Mouse (Mus musculus) myocyte (in vitro differentiated cells): ENCODE data around the gene Mfsd14b. TPM values are rescaled to one million over a fixed set of nuclear protein-coding genes. Genes with fewer than 3 reads are reported as not detected.
A peak's percentile ranks its signal among the peaks of the same experiment; 100 is the strongest.

ENCODE experiments used
- H3K27me3 ChIP-seq: one replicate; pipeline ENCODE4 v1.6.1; 2011; ENCODE audit not compliant: control insufficient read depth, insufficient read depth, insufficient read length
- H3K36me3 ChIP-seq: one replicate; pipeline ENCODE4 v1.6.1; 2011; ENCODE audit not compliant: control insufficient read depth, insufficient read depth
- H3K4me2 ChIP-seq: one replicate; pipeline ENCODE4 v1.6.1; 2011; ENCODE audit warnings: low read depth, control low read depth
- H3K4me3 ChIP-seq: one replicate; pipeline ENCODE4 v1.5.1; 2011; ENCODE audit warnings: mild to moderate bottlenecking, control low read depth, moderate library complexity
- H3K79me2 ChIP-seq: one replicate; pipeline ENCODE4 v1.6.1; 2011; ENCODE audit not compliant: control insufficient read depth, insufficient read depth
- H3ac ChIP-seq: one replicate; pipeline ENCODE4 v1.6.1; 2011; ENCODE audit not compliant: control insufficient read depth, insufficient read length
- CEBPB ChIP-seq: IDR thresholded peaks from 2 replicates; pipeline ENCODE4 v1.6.1; 2011; ENCODE audit warnings: mild to moderate bottlenecking, moderate library complexity; ENCODE audit not compliant: poor library complexity, insufficient read depth, severe bottlenecking
- E2F4 ChIP-seq: IDR thresholded peaks from one replicate; pipeline ENCODE4 v1.6.1; 2011; ENCODE audit warnings: mild to moderate bottlenecking, control low read depth, moderate library complexity; ENCODE audit not compliant: insufficient read depth
- MAX ChIP-seq: IDR thresholded peaks from one replicate; pipeline ENCODE4 v1.6.1; 2011; ENCODE audit warnings: low read depth, mild to moderate bottlenecking, control low read depth
- MYOD1 ChIP-seq, 3 experiments: IDR thresholded peaks; one replicate each; pipeline ENCODE4 v1.6.1; 2011; ENCODE audit warnings: control low read depth in 2 of 3, low read depth in 2 of 3, mild to moderate bottlenecking in 2 of 3, moderate library complexity in 1 of 3; ENCODE audit not compliant: insufficient read length in 2 of 3, control insufficient read depth in 1 of 3
- MYOG ChIP-seq, 3 experiments: IDR thresholded peaks; one replicate each; pipeline ENCODE4 v1.6.1; 2011; ENCODE audit warnings: control low read depth in 2 of 3, low read depth in 2 of 3, mild to moderate bottlenecking in 2 of 3; ENCODE audit not compliant: insufficient read length in 2 of 3, control insufficient read depth in 1 of 3, insufficient read depth in 1 of 3
- POLR2A ChIP-seq: IDR thresholded peaks from one replicate; pipeline ENCODE4 v1.6.1; 2011; ENCODE audit warnings: low read depth, mild to moderate bottlenecking, control low read depth, moderate library complexity; ENCODE audit not compliant: insufficient read length
- POLR2AphosphoS2 ChIP-seq: IDR thresholded peaks from one replicate; pipeline ENCODE4 v1.6.1; 2011; ENCODE audit warnings: low read depth, control low read depth; ENCODE audit not compliant: insufficient read length
- REST ChIP-seq: IDR thresholded peaks from one replicate; pipeline ENCODE4 v1.6.1; 2011; ENCODE audit warnings: mild to moderate bottlenecking, control low read depth, moderate library complexity; ENCODE audit not compliant: insufficient read depth, insufficient read length
- SRF ChIP-seq: IDR thresholded peaks from one replicate; pipeline ENCODE4 v1.6.1; 2011; ENCODE audit warnings: low read depth; ENCODE audit not compliant: control insufficient read depth, insufficient read length
- TCF12 ChIP-seq: IDR thresholded peaks from one replicate; pipeline ENCODE4 v1.6.1; 2011; ENCODE audit warnings: mild to moderate bottlenecking, control low read depth; ENCODE audit not compliant: poor library complexity, insufficient read depth, severe bottlenecking
- TCF3 ChIP-seq: IDR thresholded peaks from one replicate; pipeline ENCODE4 v1.6.1; 2011; ENCODE audit warnings: low read depth, control low read depth; ENCODE audit not compliant: insufficient read length
- USF1 ChIP-seq: IDR thresholded peaks from one replicate; pipeline ENCODE4 v1.6.1; 2011; ENCODE audit warnings: low read depth, mild to moderate bottlenecking, control low read depth, moderate library complexity
- polyA plus RNA-seq: library from polyadenylated mRNA; unstranded; fragments of >200 nt; fragmentation: generic; extraction: Trizol; gene quantifications from one replicate; pipeline ENCODE4 v1.2.1, GENCODE M21; 2012; ENCODE audit warnings: missing spikeins

Mfsd14b gene
- polyA plus RNA-seq, 1 experiment = 6.0 TPM

DNA sequence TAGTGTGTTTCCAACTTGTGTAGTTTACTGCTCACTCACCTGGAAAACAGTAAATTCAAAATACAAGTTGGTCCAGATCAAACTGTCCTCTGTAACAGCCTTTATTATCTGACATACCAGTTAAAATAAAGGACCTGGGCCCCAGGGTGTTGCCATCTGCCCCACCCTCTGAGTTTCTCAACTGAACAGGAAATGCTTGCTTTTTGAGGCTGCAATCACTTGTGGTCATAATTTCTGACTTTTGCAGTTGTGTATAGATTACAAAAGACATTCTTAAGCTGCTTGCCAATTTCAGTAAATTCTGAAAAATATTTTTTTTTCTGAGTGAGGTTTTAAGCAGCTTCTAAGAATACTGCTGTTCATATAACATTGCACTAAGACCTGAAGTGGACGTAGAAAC, 9.3 kb upstream of the Mfsd14b start:
- Histone ChIP-seq H3K4me2 (no peak overlapping the region), H3K36me3 (no peaks in the 10 kb centered on the region), H3K4me3 (no peak overlapping the region), H3K79me2 (no peaks in the 10 kb centered on the region), H3ac (no peak overlapping the region), H3K27me3 (no peaks in the 10 kb centered on the region)
- no peak for TF ChIP-seq TCF12
- TF ChIP-seq MYOD1 (IDR thresholded peaks at IDR 0.05; ENCODE audit: control insufficient read depth in 1 of 3, insufficient read length in 2 of 3, low read depth in 2 of 3) = no peak
- TF ChIP-seq REST = no peak
- no peak for TF ChIP-seq POLR2A
- no peak for TF ChIP-seq E2F4
- no peak for TF ChIP-seq CEBPB
- no peak for TF ChIP-seq POLR2AphosphoS2
- TF ChIP-seq SRF = no peak
- TF ChIP-seq TCF3 = no peak
- no peak for TF ChIP-seq USF1
- TF ChIP-seq MYOG (IDR thresholded peaks at IDR 0.05; ENCODE audit: control insufficient read depth in 1 of 3, insufficient read depth in 1 of 3, insufficient read length in 2 of 3, low read depth in 2 of 3) = no peak
- no peak for TF ChIP-seq MAX

DNA sequence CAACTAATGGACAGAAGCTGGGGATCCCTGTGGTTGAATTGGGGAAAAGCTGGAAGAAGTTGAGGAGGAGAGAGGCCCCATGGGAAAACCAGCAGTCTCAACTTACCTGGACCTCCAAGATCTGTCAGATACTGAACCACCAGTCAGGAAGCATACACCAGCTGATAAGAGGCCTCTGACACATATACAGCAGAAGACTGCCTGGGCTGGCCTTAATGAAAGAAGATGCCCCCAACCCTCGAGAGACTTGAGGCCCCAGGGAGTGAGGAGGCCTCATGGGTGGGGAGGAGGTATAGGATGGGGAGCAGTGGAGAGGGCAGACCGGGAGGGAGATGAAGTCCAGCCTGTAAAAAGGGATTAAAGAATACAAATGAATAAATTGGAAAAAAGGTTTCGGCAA, 8.2 kb upstream of the Mfsd14b start:
- H3K27me3 ChIP-seq = no peaks in the 10 kb centered on the region
- no peak overlapping the region for H3K4me3 ChIP-seq
- H3K36me3 ChIP-seq = no peaks in the 10 kb centered on the region
- H3K4me2 ChIP-seq = no peak overlapping the region
- H3ac ChIP-seq = no peak overlapping the region
- TF ChIP-seq POLR2AphosphoS2 (no peak), USF1 (no peak), REST (no peak), TCF3 (no peak), POLR2A (no peak), MYOD1 (IDR thresholded peaks at IDR 0.05; ENCODE audit: control insufficient read depth in 1 of 3, insufficient read length in 2 of 3, low read depth in 2 of 3) (no peak), CEBPB (no peak), SRF (no peak), TCF12 (no peak), E2F4 (no peak), MYOG (IDR thresholded peaks at IDR 0.05; ENCODE audit: control insufficient read depth in 1 of 3, insufficient read depth in 1 of 3, insufficient read length in 2 of 3, low read depth in 2 of 3) (no peak), MAX (no peak)
- H3K79me2 ChIP-seq = no peaks in the 10 kb centered on the region

DNA sequence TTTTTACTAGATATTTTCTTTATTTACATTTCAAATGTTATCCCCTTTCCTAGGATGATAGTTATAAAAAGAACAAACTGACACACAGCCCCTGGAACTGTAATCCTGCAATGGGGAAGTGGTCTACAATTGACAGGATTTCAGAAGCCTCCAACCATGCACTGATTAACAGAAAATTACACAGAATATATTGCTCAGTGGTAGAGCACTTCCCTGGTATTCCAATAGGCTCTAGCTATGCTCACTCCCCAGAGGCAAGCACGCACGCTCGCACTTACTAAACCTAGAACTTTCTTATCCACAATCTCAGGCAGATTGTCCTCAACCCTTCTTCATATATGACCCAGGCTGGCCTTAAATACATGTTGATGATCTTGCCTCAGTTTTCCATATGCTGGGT, 464 bp upstream of the Mfsd14b start:
- no peak for TF ChIP-seq SRF
- TF ChIP-seq MAX = no peak
- no peak for TF ChIP-seq E2F4
- TF ChIP-seq USF1 = no peak
- TF ChIP-seq POLR2AphosphoS2 = no peak
- no peak for TF ChIP-seq POLR2A
- no peak for TF ChIP-seq CEBPB
- no peak for TF ChIP-seq TCF12
- TF ChIP-seq TCF3 = no peak
- TF ChIP-seq MYOG (IDR thresholded peaks at IDR 0.05; ENCODE audit: control insufficient read depth in 1 of 3, insufficient read depth in 1 of 3, insufficient read length in 2 of 3, low read depth in 2 of 3) = no peak
- TF ChIP-seq MYOD1 (IDR thresholded peaks at IDR 0.05; ENCODE audit: control insufficient read depth in 1 of 3, insufficient read length in 2 of 3, low read depth in 2 of 3) = no peak
- no peak for TF ChIP-seq REST
- Histone ChIP-seq H3K36me3 (no peaks in the 10 kb centered on the region), H3ac (peak overlapping the region; percentile 42), H3K79me2 (peaks cover 35% of the 10 kb centered on the region), H3K27me3 (no peaks in the 10 kb centered on the region), H3K4me2 (peak overlapping the region; percentile 85), H3K4me3 (peak overlapping the region; percentile 73)

DNA sequence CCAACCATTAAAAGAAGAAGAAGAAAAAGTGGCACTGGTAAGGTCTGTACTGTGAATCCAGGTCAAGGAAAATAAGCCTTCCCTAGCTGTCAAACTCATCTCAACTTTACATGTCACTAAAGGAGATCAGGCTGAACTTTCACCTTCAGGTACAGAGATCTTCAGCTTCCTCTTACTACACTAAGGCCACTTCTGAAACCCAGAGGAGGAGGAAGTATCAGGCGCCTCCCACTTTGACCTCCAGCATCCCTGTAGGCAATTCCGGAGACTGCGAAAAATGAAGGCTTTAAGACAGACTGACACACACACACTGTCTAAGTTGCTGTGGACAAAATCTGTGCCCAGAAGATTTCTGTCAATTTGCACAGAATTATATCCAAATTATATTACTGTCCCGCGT, 814 bp downstream of the Mfsd14b start:
- H3K4me3 ChIP-seq = peak overlapping the region; percentile 73
- peak overlapping the region; percentile 42 for H3ac ChIP-seq
- H3K27me3 ChIP-seq = no peaks in the 10 kb centered on the region
- H3K36me3 ChIP-seq = no peaks in the 10 kb centered on the region
- peaks cover 48% of the 10 kb centered on the region for H3K79me2 ChIP-seq
- TF ChIP-seq SRF (no peak), CEBPB (no peak), MAX (no peak), E2F4 (no peak), REST (no peak), TCF12 (no peak), POLR2A (no peak), TCF3 (no peak), POLR2AphosphoS2 (no peak)
- H3K4me2 ChIP-seq = peak overlapping the region; percentile 73

DNA sequence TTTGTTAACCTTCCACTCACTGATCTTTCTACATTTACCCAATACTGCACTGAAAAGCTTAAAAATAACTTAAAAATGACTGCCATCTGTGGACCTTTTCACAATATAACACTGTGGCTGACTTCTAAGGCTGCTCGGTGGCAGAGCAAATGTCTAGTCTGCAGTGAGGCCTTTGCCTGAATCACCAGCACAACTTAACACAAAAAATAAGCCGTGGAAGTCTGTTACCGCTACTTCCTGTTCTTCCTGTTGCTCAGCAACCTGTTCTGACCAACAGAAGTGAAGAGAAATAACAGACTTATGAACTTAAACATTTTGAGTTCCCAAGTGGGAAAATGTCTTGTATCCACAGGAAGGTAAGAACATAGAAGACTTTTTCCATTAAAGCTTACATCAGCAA, 11.5 kb downstream of the Mfsd14b start:
- no peak for TF ChIP-seq MYOG (IDR thresholded peaks at IDR 0.05; ENCODE audit: control insufficient read depth in 1 of 3, insufficient read depth in 1 of 3, insufficient read length in 2 of 3, low read depth in 2 of 3)
- TF ChIP-seq TCF3 = no peak
- no peak for TF ChIP-seq POLR2AphosphoS2
- no peak for TF ChIP-seq TCF12
- no peak for TF ChIP-seq MYOD1 (IDR thresholded peaks at IDR 0.05; ENCODE audit: control insufficient read depth in 1 of 3, insufficient read length in 2 of 3, low read depth in 2 of 3)
- no peak for TF ChIP-seq MAX
- no peak for TF ChIP-seq SRF
- no peak for TF ChIP-seq USF1
- TF ChIP-seq E2F4 = no peak
- TF ChIP-seq POLR2A = no peak
- TF ChIP-seq REST = no peak
- TF ChIP-seq CEBPB = no peak
- Histone ChIP-seq H3K79me2 (peaks cover 30% of the 10 kb centered on the region), H3K27me3 (no peaks in the 10 kb centered on the region), H3K4me2 (no peak overlapping the region), H3K36me3 (no peaks in the 10 kb centered on the region), H3K4me3 (no peak overlapping the region), H3ac (no peak overlapping the region)
